In the genomic region with DNA sequence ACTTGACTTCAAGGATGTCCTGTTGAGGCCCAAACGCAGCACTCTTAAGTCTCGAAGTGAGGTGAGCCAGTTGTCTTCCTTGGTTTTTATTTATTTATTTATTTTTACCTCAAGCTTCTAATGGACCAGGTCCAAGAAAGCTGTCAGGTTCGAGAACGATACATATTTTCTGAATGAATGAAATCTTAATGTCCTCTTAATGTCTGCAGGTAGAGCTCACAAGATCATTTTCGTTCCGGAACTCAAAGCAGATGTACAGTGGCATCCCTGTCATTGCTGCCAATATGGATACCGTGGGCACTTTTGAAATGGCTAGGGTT, we compare ENCODE assay signal across 1 mouse cellular context.
TF ChIP-seq lines count a peak whose summit lies in the region.

No protein-coding gene starts in this region.

TF ChIP-seq in MEL, 35 proteins besides CTCF, POLR2A, EP300 and RAD21:
- TF ChIP-seq USF1 (IDR thresholded peaks at IDR 0.05; ENCODE audit: low read depth, low read length) (no peak), ZC3H11A (IDR thresholded peaks at IDR 0.05; ENCODE audit: low read depth, low read length) (no peak), NELFE (IDR thresholded peaks at IDR 0.05; ENCODE audit: low read depth, low read length) (no peak), ZKSCAN1 (IDR thresholded peaks at IDR 0.05; ENCODE audit: low read depth, low read length) (no peak), JUND (IDR thresholded peaks at IDR 0.05; ENCODE audit: low read depth, low read length) (no peak), SMC3 (IDR thresholded peaks at IDR 0.05; ENCODE audit: low read depth, low read length) (no peak), KAT2A (conservative IDR thresholded peaks at IDR 0.05; ENCODE audit: low read depth, low read length) (no peak), ETS1 (IDR thresholded peaks at IDR 0.05; ENCODE audit: low read depth, low read length) (no peak), MYC (IDR thresholded peaks at IDR 0.05; ENCODE audit: low read depth, low read length) (no peak), E2F4 (IDR thresholded peaks at IDR 0.05; ENCODE audit: borderline replicate concordance, low read depth, low read length) (no peak), ZMIZ1 (IDR thresholded peaks at IDR 0.05; ENCODE audit: low read depth, low read length) (no peak), MYB (IDR thresholded peaks at IDR 0.05; ENCODE audit: low read depth, low read length) (no peak), HCFC1 (IDR thresholded peaks at IDR 0.05; ENCODE audit: low read depth, low read length) (no peak), MAX (IDR thresholded peaks at IDR 0.05; ENCODE audit: low read length) (no peak), MXI1 (IDR thresholded peaks at IDR 0.05; ENCODE audit: low read depth, low read length) (no peak), USF2 (IDR thresholded peaks at IDR 0.05; ENCODE audit: borderline replicate concordance in 1 of 2, insufficient read depth in 1 of 2, low read depth in 1 of 2, low read length in 2 of 2) (no peak), BHLHE40 (IDR thresholded peaks at IDR 0.05; ENCODE audit: borderline replicate concordance, low read depth, low read length) (no peak), TBP (IDR thresholded peaks at IDR 0.05; ENCODE audit: low read depth, low read length) (no peak), TAL1 (IDR thresholded peaks at IDR 0.05; ENCODE audit: low read length) (no peak)
